8 mouse cellular contexts compared by ENCODE assay signal in the genomic region with DNA sequence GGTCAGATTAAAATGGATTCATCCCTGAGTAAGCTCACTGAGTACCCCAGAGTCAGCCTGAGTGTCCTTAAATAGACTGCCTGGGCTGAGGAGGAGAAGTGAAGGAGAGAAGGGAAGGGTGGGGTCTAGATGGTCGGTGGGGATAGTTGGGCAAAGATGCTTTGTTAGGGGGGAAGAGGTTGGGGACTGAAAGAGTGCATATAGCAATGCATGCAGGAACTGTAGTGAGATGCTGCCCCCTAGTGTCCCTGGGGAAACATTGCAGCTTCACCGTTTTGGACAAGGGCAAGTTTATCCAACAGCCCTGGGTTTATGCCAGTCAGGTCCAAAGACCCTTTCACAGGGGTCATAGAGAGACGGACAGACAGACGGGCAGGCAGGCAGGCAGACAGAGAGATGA.
A peak's percentile ranks its signal among the peaks of the same experiment; 100 is the strongest.
DNase-seq lines count a peak whose midpoint lies in the region; ATAC-seq lines count a peak whose summit lies in the region.

No protein-coding gene starts in this region.

- H3K36me3 ChIP-seq in intestine, embryonic 14.5 days (ENCODE audit: control insufficient read depth, insufficient read depth, low read length) = no peaks in the 10 kb centered on the region
- H3K36me3 ChIP-seq in intestine, embryonic 15.5 days = no peaks in the 10 kb centered on the region
- no peaks in the 10 kb centered on the region for H3K36me3 ChIP-seq in hindbrain, embryonic 14.5 days (replicated peaks; ENCODE audit: control insufficient read depth, insufficient read depth)

- no peak overlapping the region for H3K27ac ChIP-seq in intestine, embryonic 14.5 days (ENCODE audit: low read depth)
- no peak overlapping the region for H3K27ac ChIP-seq in intestine, embryonic 15.5 days
- H3K27ac ChIP-seq in hindbrain, embryonic 14.5 days = no peak overlapping the region

- H3K9ac ChIP-seq in intestine, embryonic 14.5 days (ENCODE audit: low read length) = no peak overlapping the region
- H3K9ac ChIP-seq in intestine, embryonic 15.5 days = no peak overlapping the region
- H3K9ac ChIP-seq in hindbrain, embryonic 14.5 days = no peak overlapping the region

- WGBS in intestine, embryonic 14.5 days = 10% methylated on average over 4 of the region's 4 CpGs
- 5% methylated on average over 4 of the region's 4 CpGs for WGBS in intestine, embryonic 15.5 days
- 6% methylated on average over 4 of the region's 4 CpGs for WGBS in hindbrain, embryonic 14.5 days

- no peaks in the 10 kb centered on the region for H3K27me3 ChIP-seq in intestine, embryonic 14.5 days (replicated peaks; ENCODE audit: control insufficient read depth, insufficient read depth, low read length)
- no peaks in the 10 kb centered on the region for H3K27me3 ChIP-seq in intestine, embryonic 15.5 days (replicated peaks)
- no peaks in the 10 kb centered on the region for H3K27me3 ChIP-seq in hindbrain, embryonic 14.5 days (ENCODE audit: control insufficient read depth, insufficient read depth, low read length)

- no peak overlapping the region for H3K4me3 ChIP-seq in intestine, embryonic 14.5 days (ENCODE audit: low read depth, low read length)
- H3K4me3 ChIP-seq in intestine, embryonic 15.5 days (replicated peaks) = no peak overlapping the region
- H3K4me3 ChIP-seq in hindbrain, embryonic 14.5 days (replicated peaks; ENCODE audit: low read length) = no peak overlapping the region

- no peak for ATAC-seq in intestine, embryonic 14.5 days (replicated peaks; ENCODE audit: low FRiP score, low TSS enrichment, low read depth)
- ATAC-seq in intestine, embryonic 15.5 days = no peak
- ATAC-seq in hindbrain, embryonic 14.5 days (ENCODE audit: low FRiP score) = peak; percentile 31; the same call in 1 of the 2 replicates

- H3K4me1 ChIP-seq in intestine, embryonic 14.5 days (replicated peaks; ENCODE audit: control insufficient read depth, insufficient read depth, low read length) = no peaks in the 10 kb centered on the region
- H3K4me1 ChIP-seq in intestine, embryonic 15.5 days (replicated peaks) = no peaks in the 10 kb centered on the region
- no peaks in the 10 kb centered on the region for H3K4me1 ChIP-seq in hindbrain, embryonic 14.5 days (replicated peaks; ENCODE audit: control insufficient read depth, insufficient read depth, low read length)

- 0 out of 2 replicates have a peak, but pooled peaks cover 3% of the 10 kb centered on the region for H3K9me3 ChIP-seq in intestine, embryonic 14.5 days (ENCODE audit: control insufficient read depth, low read length)
- H3K9me3 ChIP-seq in intestine, embryonic 15.5 days = no peaks in the 10 kb centered on the region
- no peaks in the 10 kb centered on the region for H3K9me3 ChIP-seq in hindbrain, embryonic 14.5 days (ENCODE audit: control insufficient read depth, low read length)

- DNase-seq in intestine, embryonic 14.5 days (ENCODE audit: low spot score) = peak; percentile 61
- DNase-seq in urinary bladder, postnatal 25 days (ENCODE audit: low spot score) = peak; percentile 29
- DNase-seq in urinary bladder, postnatal 10 days (ENCODE audit: low spot score) = no peak
- peak; percentile 40 to 69 for DNase-seq in cerebellum, postnatal 25 days
- peak; percentile 92 for DNase-seq in hindbrain, embryonic 14.5 days (ENCODE audit: low spot score)
- DNase-seq in mesoderm, embryonic 11.5 days (ENCODE audit: low read depth, low spot score) = peak; percentile 75
- no peak for DNase-seq in natural killer cell, adult 2 months (ENCODE audit: low spot score in 2 of 2)

- no peak overlapping the region for H3K4me2 ChIP-seq in intestine, embryonic 14.5 days (ENCODE audit: low read length)
- no peak overlapping the region for H3K4me2 ChIP-seq in intestine, embryonic 15.5 days (replicated peaks)
- no peak overlapping the region for H3K4me2 ChIP-seq in hindbrain, embryonic 14.5 days (replicated peaks)

Comparison
In these comparisons a context has a peak if more than half of its experiments do, and no peak if none do; other contexts are left out.
1. DNase-seq: peak in intestine, embryonic 14.5 days (single experiment), urinary bladder, postnatal 25 days (single experiment), cerebellum, postnatal 25 days (2 of 2), hindbrain, embryonic 14.5 days (single experiment) and mesoderm, embryonic 11.5 days (single experiment); none in urinary bladder, postnatal 10 days (single experiment) and natural killer cell, adult 2 months (0 of 2).